ENCODE assay signal across 28 mouse cellular contexts in the genomic region with DNA sequence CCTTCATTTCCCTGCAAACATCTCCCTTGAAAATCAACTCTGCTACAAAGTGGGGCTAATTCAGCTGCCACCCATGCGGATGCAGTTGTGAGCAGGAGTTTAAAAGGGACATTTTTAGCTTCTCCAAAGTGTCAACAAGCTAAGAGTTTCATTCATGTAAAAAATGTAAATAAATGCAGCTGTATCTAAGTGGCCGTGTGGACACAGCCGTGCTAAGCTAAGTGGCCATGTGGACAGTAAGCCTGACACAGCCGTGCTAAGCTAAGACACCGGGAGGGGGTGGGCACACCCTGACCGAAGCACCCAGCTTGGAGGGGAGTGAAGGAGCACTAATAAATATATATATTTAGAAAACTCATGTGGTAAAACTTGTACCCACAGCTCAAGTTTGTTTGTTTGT. TPM values are rescaled to one million over a fixed set of nuclear protein-coding genes. Genes with fewer than 3 reads are reported as not detected.
DNase-seq lines count a peak whose midpoint lies in the region; ATAC-seq and TF ChIP-seq lines count a peak whose summit lies in the region.
"Had no signal": no experiment of that assay in that cellular context is flagged by ENCODE, and none has a peak within 500 bp of the region (broad histone marks: within the 10 kb centered on the region; RNA-seq: fewer than 3 reads in every experiment).

No protein-coding gene starts in this region.

- no peak overlapping the region for H3K9ac ChIP-seq in lung, embryonic 14.5 days
- H3K9ac ChIP-seq in intestine, embryonic 16.5 days (ENCODE audit: low read depth, low read length): no peak overlapping the region
- H3K9ac ChIP-seq: embryonic facial prominence, embryonic 15.5 days; forebrain, postnatal 0 days; hindbrain, embryonic 12.5 days; hindbrain, embryonic 15.5 days had no signal

- H3K9me3 ChIP-seq in lung, embryonic 14.5 days (ENCODE audit: low read depth, low read length): no peaks in the 10 kb centered on the region
- H3K9me3 ChIP-seq in intestine, embryonic 16.5 days (ENCODE audit: control insufficient read depth, low read length): no peaks in the 10 kb centered on the region
- H3K9me3 ChIP-seq: embryonic facial prominence, embryonic 15.5 days; hindbrain, embryonic 12.5 days; hindbrain, embryonic 15.5 days had no signal

- peak; percentile 39 for DNase-seq in heart, adult 11 months
- DNase-seq in heart, adult 18-20 months: no peak
- DNase-seq in lung, embryonic 14.5 days: peak; percentile 10
- DNase-seq in lung, postnatal 36 days: no peak
- DNase-seq in spleen, adult 18-20 months: no peak
- DNase-seq: adrenal gland, adult 2 months; adrenal gland, postnatal 14 days; cerebellum, adult 11-12 months; cerebellum, adult 8-10 months; cerebellum, postnatal 10 days; cerebellum, postnatal 36 days; embryo, embryonic 11 days; forebrain, postnatal 0 days; gastrocnemius, postnatal 10 days; gastrocnemius, postnatal 36 days had no signal

- H3K27me3 ChIP-seq in lung, embryonic 14.5 days (ENCODE audit: insufficient read depth, low read length): no peaks in the 10 kb centered on the region
- no peaks in the 10 kb centered on the region for H3K27me3 ChIP-seq in intestine, embryonic 16.5 days (replicated peaks; ENCODE audit: control insufficient read depth, insufficient read depth, low read length)
- H3K27me3 ChIP-seq: embryonic facial prominence, embryonic 15.5 days; hindbrain, embryonic 12.5 days; hindbrain, embryonic 15.5 days had no signal

- ATAC-seq in lung, embryonic 14.5 days (ENCODE audit: insufficient read depth): no peak
- peak; percentile 38; the same call in 1 of the 2 replicates for ATAC-seq in intestine, embryonic 16.5 days
- ATAC-seq: forebrain, embryonic 14.5 days; forebrain, postnatal 0 days had no signal

- no peaks in the 10 kb centered on the region for H3K4me1 ChIP-seq in lung, embryonic 14.5 days (ENCODE audit: insufficient read depth)
- no peaks in the 10 kb centered on the region for H3K4me1 ChIP-seq in intestine, embryonic 16.5 days (ENCODE audit: control insufficient read depth, insufficient read depth, low read length)
- H3K4me1 ChIP-seq: embryonic facial prominence, embryonic 15.5 days; hindbrain, embryonic 12.5 days; hindbrain, embryonic 15.5 days had no signal

- TF ChIP-seq CTCF in lung, embryonic 14.5 days (IDR thresholded peaks at IDR 0.05; ENCODE audit: low read depth): no peak

- H3K27ac ChIP-seq in lung, embryonic 14.5 days (ENCODE audit: low read depth): no peak overlapping the region
- no peak overlapping the region for H3K27ac ChIP-seq in intestine, embryonic 16.5 days (ENCODE audit: low read length)
- H3K27ac ChIP-seq: embryonic facial prominence, embryonic 15.5 days; hindbrain, embryonic 12.5 days; hindbrain, embryonic 15.5 days had no signal

- H3K36me3 ChIP-seq in lung, embryonic 14.5 days (ENCODE audit: insufficient read depth): no peaks in the 10 kb centered on the region
- H3K36me3 ChIP-seq in intestine, embryonic 16.5 days (ENCODE audit: control insufficient read depth, insufficient read depth, low read length): no peaks in the 10 kb centered on the region
- H3K36me3 ChIP-seq: embryonic facial prominence, embryonic 15.5 days; hindbrain, embryonic 12.5 days; hindbrain, embryonic 15.5 days had no signal

- 63% methylated on average over 6 of the region's 6 CpGs for WGBS in lung, embryonic 14.5 days
- 66% methylated on average over 6 of the region's 6 CpGs for WGBS in intestine, embryonic 16.5 days

- no peak overlapping the region for H3K4me3 ChIP-seq in lung, embryonic 14.5 days (ENCODE audit: low read depth, low read length)
- H3K4me3 ChIP-seq in intestine, embryonic 16.5 days (ENCODE audit: low read length): no peak overlapping the region
- H3K4me3 ChIP-seq: embryonic facial prominence, embryonic 15.5 days; hindbrain, embryonic 12.5 days; hindbrain, embryonic 15.5 days had no signal

- H3K4me2 ChIP-seq in lung, embryonic 14.5 days: no peak overlapping the region
- no peak overlapping the region for H3K4me2 ChIP-seq in intestine, embryonic 16.5 days (ENCODE audit: low read depth, low read length)
- H3K4me2 ChIP-seq: embryonic facial prominence, embryonic 15.5 days; heart, embryonic 11.5 days; hindbrain, embryonic 12.5 days; hindbrain, embryonic 15.5 days had no signal

RNA-seq across cellular contexts. Expression of gene Cnih3, which starts 52.6 kb away (rescaled TPM):
- total RNA-seq in heart, adult 18-20 months (2021): not detected
- 0.18 TPM in 1 of 2 replicates, not detected in the other for polyA plus RNA-seq in lung, embryonic 14.5 days (2014; fragmentation: Nextera tagmentation; extraction: Ambion mirVana)
- polyA plus RNA-seq in intestine, embryonic 16.5 days (2015; fragmentation: Nextera tagmentation; extraction: Ambion mirVana): 0.13 and 0.21 TPM in 2 replicates
- total RNA-seq: adrenal gland, adult 2 months; adrenal gland, postnatal 14 days; gastrocnemius, adult 18-20 months; gastrocnemius, postnatal 36 days; granulocyte monocyte progenitor cell, adult 5-6 weeks; heart, postnatal 25 days; hematopoietic stem cell, adult 5-6 weeks; MEL had no signal
- polyA plus RNA-seq: adrenal gland, adult 2 months; CD4-positive, CD25-positive, alpha-beta regulatory T cell, adult 4 months; heart, postnatal 0 days had no signal

Comparison
In these comparisons a context has a peak if more than half of its experiments do, and no peak if none do; other contexts are left out.
1. DNase-seq: peak in heart, adult 11 months (single experiment) and lung, embryonic 14.5 days (single experiment); none in heart, adult 18-20 months (0 of 2), lung, postnatal 36 days (single experiment) and spleen, adult 18-20 months (0 of 2).